Mouse (Mus musculus) urinary bladder, postnatal 10 days (tissue): ENCODE results near the gene Nxnl1.
A peak's percentile ranks its signal among the peaks of the same experiment; 100 is the strongest.

Experiments used
- DNase-seq: peaks from one replicate; pipeline ENCODE4 v3.0.0; 2022; ENCODE audit warnings: low spot score

Nxnl1 gene

GRCm38 (mm10) chr8:71566501-71566900 lies at the start of gene Nxnl1:
Gene Nxnl1, minus strand, starts transcription at chr8:71566601.
- DNase-seq = no peak

- DNase-seq = no peak
Observed at GRCm38 (mm10) chr8:71613418-71613817, 47.0 kb upstream of the Nxnl1 start.

- no peak for DNase-seq
Observed at GRCm38 (mm10) chr8:71612141-71612540, 45.7 kb upstream of the Nxnl1 start.

GRCm38 (mm10) chr8:71610822-71611651 lies 44.6 kb upstream of the Nxnl1 start, which contains the start of gene Colgalt1:
Gene Colgalt1, plus strand, starts transcription at chr8:71610998.
- peak; percentile 80 for DNase-seq

- DNase-seq = no peak
Observed at GRCm38 (mm10) chr8:71604021-71604420, 37.6 kb upstream of the Nxnl1 start.

GRCm38 (mm10) chr8:71602666-71603334 lies 36.4 kb upstream of the Nxnl1 start:
- peak; percentile 45 for DNase-seq

GRCm38 (mm10) chr8:71601939-71602665 lies 35.7 kb upstream of the Nxnl1 start:
- DNase-seq = no peak

- DNase-seq = no peak
Observed at GRCm38 (mm10) chr8:71598841-71599240, 32.4 kb upstream of the Nxnl1 start.

GRCm38 (mm10) chr8:71598375-71598774 lies 32.0 kb upstream of the Nxnl1 start:
- no peak for DNase-seq

- no peak for DNase-seq
Observed at GRCm38 (mm10) chr8:71597451-71597850, 31.1 kb upstream of the Nxnl1 start, which contains the start of gene Fam129c. Gene Fam129c, plus strand, starts transcription at chr8:71597648.

- DNase-seq = no peak
Observed at GRCm38 (mm10) chr8:71596798-71597197, 30.4 kb upstream of the Nxnl1 start.

GRCm38 (mm10) chr8:71596384-71596783 lies 30.0 kb upstream of the Nxnl1 start:
- no peak for DNase-seq

- peak; percentile 65 for DNase-seq
Observed at GRCm38 (mm10) chr8:71595862-71596261, 29.5 kb upstream of the Nxnl1 start.

- no peak for DNase-seq
Observed at GRCm38 (mm10) chr8:71594324-71594722, 27.9 kb upstream of the Nxnl1 start.

GRCm38 (mm10) chr8:71593556-71594323 lies 27.3 kb upstream of the Nxnl1 start:
- DNase-seq = no peak

GRCm38 (mm10) chr8:71592374-71593170 lies 26.2 kb upstream of the Nxnl1 start:
- no peak for DNase-seq

GRCm38 (mm10) chr8:71591471-71592373 lies 25.3 kb upstream of the Nxnl1 start, which contains the start of gene Pgls:
Gene Pgls, plus strand, starts transcription at chr8:71592176.
- peak; percentile 85 for DNase-seq

GRCm38 (mm10) chr8:71591017-71591416 lies 24.6 kb upstream of the Nxnl1 start:
- DNase-seq = no peak

- DNase-seq = no peak
Observed at GRCm38 (mm10) chr8:71588762-71589161, 22.4 kb upstream of the Nxnl1 start.

GRCm38 (mm10) chr8:71586891-71587290 lies 20.5 kb upstream of the Nxnl1 start:
- DNase-seq = no peak
